Mouse (Mus musculus): ENCODE measurements around the gene Gsx1. TPM values are rescaled to one million over a fixed set of nuclear protein-coding genes. Genes with fewer than 3 reads are reported as not detected.
A peak's percentile ranks its signal among the peaks of the same experiment; 100 is the strongest.

Gene Gsx1
- total RNA-seq, 1 experiment = not detected

- no peak for TF ChIP-seq ZC3H11A (IDR thresholded peaks at IDR 0.05; ENCODE audit: borderline replicate concordance, low read depth, low read length)
- TF ChIP-seq ZNF384 (IDR thresholded peaks at IDR 0.05; ENCODE audit: low read depth, low read length) = no peak
- no peak for TF ChIP-seq HCFC1 (IDR thresholded peaks at IDR 0.05; ENCODE audit: borderline replicate concordance, insufficient read depth, low read length)
- no peak overlapping the region for H3K9ac ChIP-seq (ENCODE audit: insufficient read depth, low read depth, low read length, poor library complexity, severe bottlenecking)
- H3K4me3 ChIP-seq (ENCODE audit: insufficient read depth in 1 of 2, low read depth in 1 of 2, low read length in 2 of 2, poor library complexity in 1 of 2, severe bottlenecking in 1 of 2) = no peak overlapping the region
- DNase-seq (ENCODE audit: low read depth, low spot score) = no peak
- in situ Hi-C loops (cut with MboI; ENCODE audit: low sequenced_read_pairs in 2 of 2, unreplicated experiment in 2 of 2) = no loop called here
- H3K27ac ChIP-seq (ENCODE audit: insufficient read depth, low read depth, low read length, poor library complexity, severe bottlenecking) = no peak overlapping the region
- no peaks in the 10 kb centered on the region for H3K36me3 ChIP-seq (ENCODE audit: control insufficient read depth, insufficient read depth, low read length, poor library complexity, severe bottlenecking)
- H3K4me1 ChIP-seq (ENCODE audit: control insufficient read depth in 2 of 2, insufficient read depth in 2 of 2, low read length in 2 of 2, poor library complexity in 1 of 2) = peaks cover 0 to 3% of the 10 kb centered on the region in 2 experiments; a peak in 2 of 4 replicates
- no peaks in the 10 kb centered on the region for H3K9me3 ChIP-seq (ENCODE audit: control insufficient read depth, insufficient read depth, low read depth, low read length)
Observed at GRCm38 (mm10) chr5:147165060-147165459, 23.4 kb upstream of the Gsx1 start.

- no peak overlapping the region for H3K9ac ChIP-seq (ENCODE audit: insufficient read depth, low read depth, low read length, poor library complexity, severe bottlenecking)
- in situ Hi-C loops (cut with MboI; ENCODE audit: low sequenced_read_pairs in 2 of 2, unreplicated experiment in 2 of 2) = no loop called here
- no peak for DNase-seq (ENCODE audit: low read depth, low spot score)
- H3K4me1 ChIP-seq (ENCODE audit: control insufficient read depth in 2 of 2, insufficient read depth in 2 of 2, low read length in 2 of 2, poor library complexity in 1 of 2) = peaks cover 0 to 2% of the 10 kb centered on the region in 2 experiments; a peak in 1 of 4 replicates
- H3K36me3 ChIP-seq (ENCODE audit: control insufficient read depth, insufficient read depth, low read length, poor library complexity, severe bottlenecking) = no peaks in the 10 kb centered on the region
- no peak for TF ChIP-seq ZNF384 (IDR thresholded peaks at IDR 0.05; ENCODE audit: low read depth, low read length)
- no peak for TF ChIP-seq HCFC1 (IDR thresholded peaks at IDR 0.05; ENCODE audit: borderline replicate concordance, insufficient read depth, low read length)
- TF ChIP-seq ZC3H11A (IDR thresholded peaks at IDR 0.05; ENCODE audit: borderline replicate concordance, low read depth, low read length) = no peak
- TF ChIP-seq MAFK (IDR thresholded peaks at IDR 0.05; ENCODE audit: insufficient read depth, low read depth, low read length) = no peak
- no peak for TF ChIP-seq CHD2 (IDR thresholded peaks at IDR 0.05; ENCODE audit: low read depth, low read length)
- H3K4me3 ChIP-seq (ENCODE audit: insufficient read depth in 1 of 2, low read depth in 1 of 2, low read length in 2 of 2, poor library complexity in 1 of 2, severe bottlenecking in 1 of 2) = no peak overlapping the region
- no peak overlapping the region for H3K27ac ChIP-seq (ENCODE audit: insufficient read depth, low read depth, low read length, poor library complexity, severe bottlenecking)
- H3K9me3 ChIP-seq (ENCODE audit: control insufficient read depth, insufficient read depth, low read depth, low read length) = no peaks in the 10 kb centered on the region
Observed at GRCm38 (mm10) chr5:147170088-147170487, 18.4 kb upstream of the Gsx1 start.

GRCm38 (mm10) chr5:147174046-147174445 is 14.4 kb upstream of the Gsx1 start:
- no peak for DNase-seq (ENCODE audit: low read depth, low spot score)
- H3K9ac ChIP-seq (ENCODE audit: insufficient read depth, low read depth, low read length, poor library complexity, severe bottlenecking) = no peak overlapping the region
- no peaks in the 10 kb centered on the region for H3K9me3 ChIP-seq (ENCODE audit: control insufficient read depth, insufficient read depth, low read depth, low read length)
- in situ Hi-C loops (cut with MboI; ENCODE audit: low sequenced_read_pairs in 2 of 2, unreplicated experiment in 2 of 2) = no loop called here
- H3K27ac ChIP-seq (ENCODE audit: insufficient read depth, low read depth, low read length, poor library complexity, severe bottlenecking) = no peak overlapping the region
- no peaks in the 10 kb centered on the region for H3K36me3 ChIP-seq (ENCODE audit: control insufficient read depth, insufficient read depth, low read length, poor library complexity, severe bottlenecking)
- no peak overlapping the region for H3K4me3 ChIP-seq (ENCODE audit: insufficient read depth in 1 of 2, low read depth in 1 of 2, low read length in 2 of 2, poor library complexity in 1 of 2, severe bottlenecking in 1 of 2)
- TF ChIP-seq CHD2 (IDR thresholded peaks at IDR 0.05; ENCODE audit: low read depth, low read length) = no peak
- TF ChIP-seq ZC3H11A (IDR thresholded peaks at IDR 0.05; ENCODE audit: borderline replicate concordance, low read depth, low read length) = no peak
- TF ChIP-seq ZNF384 (IDR thresholded peaks at IDR 0.05; ENCODE audit: low read depth, low read length) = no peak
- no peak for TF ChIP-seq HCFC1 (IDR thresholded peaks at IDR 0.05; ENCODE audit: borderline replicate concordance, insufficient read depth, low read length)
- TF ChIP-seq MAFK (IDR thresholded peaks at IDR 0.05; ENCODE audit: insufficient read depth, low read depth, low read length) = no peak
- H3K4me1 ChIP-seq (ENCODE audit: control insufficient read depth in 2 of 2, insufficient read depth in 2 of 2, low read length in 2 of 2, poor library complexity in 1 of 2) = peaks cover 0 to 2% of the 10 kb centered on the region in 2 experiments; a peak in 1 of 4 replicates

- Histone ChIP-seq H3K27ac (ENCODE audit: insufficient read depth, low read depth, low read length, poor library complexity, severe bottlenecking) (no peak overlapping the region), H3K4me1 (ENCODE audit: control insufficient read depth in 2 of 2, insufficient read depth in 2 of 2, low read length in 2 of 2, poor library complexity in 1 of 2) (peaks cover 0 to 18% of the 10 kb centered on the region in 2 experiments; a peak in 1 of 4 replicates), H3K36me3 (ENCODE audit: control insufficient read depth, insufficient read depth, low read length, poor library complexity, severe bottlenecking) (no peaks in the 10 kb centered on the region), H3K9ac (ENCODE audit: insufficient read depth, low read depth, low read length, poor library complexity, severe bottlenecking) (no peak overlapping the region), H3K9me3 (ENCODE audit: control insufficient read depth, insufficient read depth, low read depth, low read length) (no peaks in the 10 kb centered on the region), H3K4me3 (ENCODE audit: insufficient read depth in 1 of 2, low read depth in 1 of 2, low read length in 2 of 2, poor library complexity in 1 of 2, severe bottlenecking in 1 of 2) (peak overlapping the region in 1 of 2 experiments; percentile 49; a peak in 1 of 4 replicates)
- no peak for DNase-seq (ENCODE audit: low read depth, low spot score)
- TF ChIP-seq ZC3H11A (IDR thresholded peaks at IDR 0.05; ENCODE audit: borderline replicate concordance, low read depth, low read length) (no peak), CHD2 (IDR thresholded peaks at IDR 0.05; ENCODE audit: low read depth, low read length) (no peak), HCFC1 (IDR thresholded peaks at IDR 0.05; ENCODE audit: borderline replicate concordance, insufficient read depth, low read length) (no peak), ZNF384 (IDR thresholded peaks at IDR 0.05; ENCODE audit: low read depth, low read length) (no peak), MAFK (IDR thresholded peaks at IDR 0.05; ENCODE audit: insufficient read depth, low read depth, low read length) (no peak)
- in situ Hi-C loops (cut with MboI; ENCODE audit: low sequenced_read_pairs in 2 of 2, unreplicated experiment in 2 of 2) = loop anchor here in 1 of 2 experiments (10.0 kb wide), 1 partner anchor 89 kb away; no protein-coding TSS in a partner anchor
Observed at GRCm38 (mm10) chr5:147185174-147185915, 3.2 kb upstream of the Gsx1 start.
